Mouse (Mus musculus) embryonic facial prominence, embryonic 13.5 days (tissue): Measurements from ENCODE around the gene Ucn. TPM values are rescaled to one million over a fixed set of nuclear protein-coding genes. Genes with fewer than 3 reads are reported as not detected.

Source experiments
- ATAC-seq: fragments of 200-750 bp; cut with Nextera tagmentation; 2 replicates; pipeline ENCODE4 v1.8.0; 2017; ENCODE audit warnings: low read depth; ENCODE audit not compliant: insufficient number of reproducible peaks, insufficient read depth, low FRiP score, low TSS enrichment
- H3K27ac ChIP-seq: fragments of 300-500 bp; sonication (generic); 2 replicates; pipeline ENCODE4 v1.5.1; 2015; ENCODE audit warnings: moderate library complexity, mild to moderate bottlenecking, inconsistent platforms
- H3K27me3 ChIP-seq: fragments of 300-500 bp; sonication (generic); 2 replicates; pipeline ENCODE4 v1.6.1; 2015; ENCODE audit warnings: mild to moderate bottlenecking, inconsistent platforms
- H3K36me3 ChIP-seq: fragments of 300-500 bp; sonication (generic); 2 replicates; pipeline ENCODE4 v1.6.1; 2015; ENCODE audit warnings: mild to moderate bottlenecking, inconsistent platforms
- H3K4me1 ChIP-seq: fragments of 300-500 bp; sonication (generic); 2 replicates; pipeline ENCODE4 v1.6.1; 2015; ENCODE audit warnings: inconsistent platforms
- H3K4me2 ChIP-seq: fragments of 300-500 bp; sonication (generic); 2 replicates; pipeline ENCODE4 v1.6.1; 2015; ENCODE audit warnings: moderate library complexity, mild to moderate bottlenecking, inconsistent platforms
- H3K4me3 ChIP-seq: fragments of 300-500 bp; sonication (generic); 2 replicates; pipeline ENCODE4 v1.5.1; 2015; ENCODE audit warnings: mild to moderate bottlenecking, inconsistent platforms
- H3K9ac ChIP-seq: fragments of 300-500 bp; sonication (generic); 2 replicates; pipeline ENCODE4 v1.6.1; 2015; ENCODE audit warnings: mild to moderate bottlenecking, inconsistent platforms
- H3K9me3 ChIP-seq: fragments of 300-500 bp; sonication (generic); 2 replicates; pipeline ENCODE4 v1.6.1; 2016; ENCODE audit warnings: inconsistent platforms
- WGBS: fragments of 180-500 bp; shearing (Covaris S2); methylation state at CpG from one replicate; pipeline ENCODE4 v1.1.7; 2015; ENCODE audit warnings: mixed read lengths; 5-methylcytosine and 5-hydroxymethylcytosine counted together
- polyA plus RNA-seq: library from polyadenylated mRNA; unstranded; fragments of >200 nt; fragmentation: Nextera tagmentation; extraction: Ambion mirVana; gene quantifications from 2 replicates; pipeline ENCODE4 v1.2.1, GENCODE M21; 2015

Gene Ucn
- not detected in 2 replicates for polyA plus RNA-seq

DNA sequence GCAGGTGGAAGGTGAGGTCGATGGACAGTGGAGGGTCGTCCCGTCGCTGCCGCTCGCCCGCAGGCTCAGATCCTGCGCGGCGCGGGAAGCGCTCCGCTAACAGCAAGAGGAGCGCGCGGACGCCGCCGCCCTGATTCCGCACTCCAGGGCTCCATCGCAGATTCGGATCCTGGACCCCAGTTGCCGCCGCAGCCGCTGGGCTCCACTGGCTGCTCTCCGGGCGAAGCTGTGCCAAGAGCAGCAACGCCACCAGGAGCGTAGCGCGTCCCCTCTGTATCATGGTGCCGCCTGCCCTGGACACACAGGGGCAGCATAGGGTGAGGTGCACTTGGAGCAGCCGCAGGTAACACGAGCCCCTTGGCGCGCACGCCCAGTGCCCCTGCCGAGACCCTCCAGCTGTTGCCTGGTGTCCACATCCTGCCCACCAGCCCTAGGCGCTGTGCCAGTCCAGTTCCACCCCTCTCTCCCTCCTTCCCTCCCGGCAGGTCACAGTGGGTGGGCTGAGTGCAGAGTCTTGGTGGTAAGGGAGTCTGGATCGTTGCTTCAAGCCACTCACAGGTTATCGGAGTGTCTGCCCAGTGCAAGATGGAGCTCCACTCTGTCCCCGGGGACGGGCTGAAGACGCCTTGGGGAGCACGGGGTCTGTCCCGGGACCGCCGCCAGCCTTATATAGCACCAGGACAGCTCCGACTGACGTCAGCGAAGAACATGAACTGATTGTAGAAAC, at the start of gene Ucn:
TSS of gene Ucn (minus strand) at position 589 of the 727 bp plus-strand sequence.
- peaks cover 67% of the 10 kb centered on the region for H3K27me3 ChIP-seq
- H3K9me3 ChIP-seq = no peaks in the 10 kb centered on the region
- H3K4me3 ChIP-seq = peak within 1 kb of the TSS; percentile 29
- ATAC-seq = no peak
- no peak within 1 kb of the TSS for H3K27ac ChIP-seq
- peaks cover 23% of the 10 kb centered on the region for H3K4me1 ChIP-seq
- H3K9ac ChIP-seq = no peak within 1 kb of the TSS
- peaks cover 12% of the 10 kb centered on the region for H3K36me3 ChIP-seq
- WGBS = 2% methylated on average over 52 of the region's 52 CpGs
- H3K4me2 ChIP-seq = peak within 1 kb of the TSS; percentile 45

- WGBS = 57% methylated on average over 4 of the region's 4 CpGs
- Histone ChIP-seq H3K27me3 (no peaks in the 10 kb centered on the region), H3K9me3 (no peaks in the 10 kb centered on the region), H3K4me3 (no peak overlapping the region), H3K4me2 (no peak overlapping the region), H3K36me3 (peaks cover 20% of the 10 kb centered on the region), H3K27ac (no peak overlapping the region), H3K4me1 (peaks cover 8% of the 10 kb centered on the region), H3K9ac (no peak overlapping the region)
- ATAC-seq = no peak
Measured at GRCm38 (mm10) chr5:31183678-31184077, 45.0 kb upstream of the Ucn start.

DNA sequence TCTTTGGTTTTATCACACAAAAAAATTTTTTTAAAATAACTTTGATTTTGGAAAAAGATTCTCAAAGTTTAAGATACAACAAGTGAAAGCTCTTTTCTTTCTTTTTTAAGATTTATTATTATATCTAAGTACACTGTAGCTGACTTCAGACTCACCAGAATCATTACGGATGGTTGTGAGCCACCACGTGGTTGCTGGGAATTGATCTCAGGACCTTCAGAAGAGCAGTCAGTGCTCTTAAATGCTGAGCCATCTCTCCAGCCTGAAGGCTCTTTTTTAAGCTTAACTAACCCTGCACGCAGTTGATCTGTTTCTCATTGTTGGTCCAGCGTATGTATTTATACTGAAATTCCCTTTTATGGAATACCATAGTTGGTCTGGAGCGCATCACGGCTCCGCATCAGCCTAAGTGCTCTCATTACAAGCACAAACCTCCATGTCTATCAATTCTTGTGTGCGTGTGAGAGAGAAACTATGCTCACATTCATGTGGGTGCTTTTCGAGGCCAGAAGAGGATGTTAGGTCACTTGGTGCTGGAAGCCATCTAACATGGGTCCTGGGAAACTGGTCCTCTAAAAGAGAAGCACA, 42.6 kb upstream of the Ucn start:
- WGBS = 89% methylated on average over 9 of the region's 9 CpGs
- no peak overlapping the region for H3K27ac ChIP-seq
- H3K4me2 ChIP-seq = no peak overlapping the region

GRCm38 (mm10) chr5:31179766-31180630, 41.4 kb upstream of the Ucn start, which contains the start of the genes Gm29609 and Gtf3c2:
TSS of gene Gm29609 (minus strand) at chr5:31179911.
TSS of gene Gtf3c2 (minus strand) at chr5:31180144.
- Histone ChIP-seq H3K4me1 (peaks cover 12% of the 10 kb centered on the region), H3K9me3 (no peaks in the 10 kb centered on the region), H3K36me3 (peaks cover 7% of the 10 kb centered on the region; the same call in 1 of the 2 replicates), H3K27me3 (no peaks in the 10 kb centered on the region), H3K9ac (peak within 1 kb of the TSS; percentile 87), H3K4me2 (peak within 1 kb of the TSS; percentile 94), H3K27ac (peak within 1 kb of the TSS; percentile 99), H3K4me3 (peak within 1 kb of the TSS; percentile 86)
- peak; percentile 97 for ATAC-seq
- WGBS = under 1% methylated on average over 59 of the region's 59 CpGs

More for the DNA sequence above, 42.6 kb upstream of the Ucn start:
- H3K4me3 ChIP-seq = no peak overlapping the region
- peaks cover 4% of the 10 kb centered on the region; the same call in 1 of the 2 replicates for H3K36me3 ChIP-seq
- no peaks in the 10 kb centered on the region for H3K9me3 ChIP-seq
- no peak for ATAC-seq
- no peak overlapping the region for H3K9ac ChIP-seq
- H3K4me1 ChIP-seq = peaks cover 12% of the 10 kb centered on the region
- H3K27me3 ChIP-seq = no peaks in the 10 kb centered on the region

GRCm38 (mm10) chr5:31179301-31179765, 40.7 kb upstream of the Ucn start:
- Histone ChIP-seq H3K9me3 (no peaks in the 10 kb centered on the region), H3K4me3 (peak overlapping the region; percentile 86), H3K36me3 (peaks cover 10% of the 10 kb centered on the region), H3K27me3 (no peaks in the 10 kb centered on the region), H3K4me2 (peak overlapping the region; percentile 94), H3K4me1 (peaks cover 12% of the 10 kb centered on the region), H3K9ac (peak overlapping the region; percentile 87), H3K27ac (peak overlapping the region; percentile 99)
- ATAC-seq = peak; percentile 27; the same call in 1 of the 2 replicates
- 0% methylated on average over 25 of the region's 25 CpGs for WGBS

- WGBS = 89% methylated on average over 4 of the region's 4 CpGs
- H3K9me3 ChIP-seq = no peaks in the 10 kb centered on the region
- no peak overlapping the region for H3K4me2 ChIP-seq
- peaks cover 94% of the 10 kb centered on the region for H3K36me3 ChIP-seq
- H3K4me1 ChIP-seq = no peaks in the 10 kb centered on the region
- ATAC-seq = no peak
- H3K27ac ChIP-seq = no peak overlapping the region
- no peak overlapping the region for H3K4me3 ChIP-seq
- H3K9ac ChIP-seq = no peak overlapping the region
- H3K27me3 ChIP-seq = no peaks in the 10 kb centered on the region
Measured at GRCm38 (mm10) chr5:31168630-31169029, 30.0 kb upstream of the Ucn start.

- Histone ChIP-seq H3K4me1 (no peaks in the 10 kb centered on the region), H3K27me3 (no peaks in the 10 kb centered on the region), H3K4me2 (no peak overlapping the region), H3K4me3 (no peak overlapping the region), H3K9me3 (no peaks in the 10 kb centered on the region), H3K27ac (no peak overlapping the region), H3K9ac (no peak overlapping the region), H3K36me3 (peaks cover 91% of the 10 kb centered on the region)
- no peak for ATAC-seq
- 100% methylated on average over 1 of the region's 1 CpGs for WGBS
Measured at GRCm38 (mm10) chr5:31164878-31165277, 26.2 kb upstream of the Ucn start.

DNA sequence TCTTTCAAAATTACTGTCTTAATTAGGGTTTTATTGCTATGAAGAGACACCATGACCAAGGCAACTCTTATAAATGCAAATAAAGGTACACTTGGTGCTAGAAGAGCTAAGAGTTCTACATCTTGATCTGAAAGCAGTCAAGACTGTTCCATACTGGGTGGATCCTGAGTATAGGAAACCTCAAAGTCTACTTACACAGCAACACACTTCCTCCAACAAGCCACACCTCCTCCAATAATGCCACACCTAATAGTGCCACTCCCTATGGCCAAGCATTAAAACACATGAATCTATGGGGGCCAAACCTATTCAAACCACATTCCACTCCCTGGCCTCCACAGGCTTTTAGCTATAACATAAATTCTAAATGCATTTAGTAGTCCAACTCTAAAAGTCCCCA, 23.8 kb upstream of the Ucn start:
- peaks cover 91% of the 10 kb centered on the region for H3K36me3 ChIP-seq
- H3K4me3 ChIP-seq = no peak overlapping the region
- ATAC-seq = no peak
- H3K4me2 ChIP-seq = no peak overlapping the region
- H3K9ac ChIP-seq = no peak overlapping the region
- H3K4me1 ChIP-seq = no peaks in the 10 kb centered on the region
- no peak overlapping the region for H3K27ac ChIP-seq
- no peaks in the 10 kb centered on the region for H3K9me3 ChIP-seq
- no peaks in the 10 kb centered on the region for H3K27me3 ChIP-seq

- Histone ChIP-seq H3K9ac (peak within 1 kb of the TSS; percentile 80), H3K4me3 (peak within 1 kb of the TSS; percentile 69), H3K36me3 (peaks cover 54% of the 10 kb centered on the region), H3K27ac (peak within 1 kb of the TSS; percentile 80), H3K4me1 (peaks cover 13% of the 10 kb centered on the region), H3K4me2 (peak within 1 kb of the TSS; percentile 88), H3K9me3 (no peaks in the 10 kb centered on the region), H3K27me3 (no peaks in the 10 kb centered on the region)
- WGBS = under 1% methylated on average over 19 of the region's 19 CpGs
- peak; percentile 90 for ATAC-seq
Measured at GRCm38 (mm10) chr5:31154152-31154553, 15.5 kb upstream of the Ucn start, which contains the start of gene Mpv17. TSS of gene Mpv17 (minus strand) at chr5:31154251.

GRCm38 (mm10) chr5:31153516-31154151, 15.0 kb upstream of the Ucn start:
- Histone ChIP-seq H3K9me3 (no peaks in the 10 kb centered on the region), H3K27me3 (no peaks in the 10 kb centered on the region), H3K9ac (peak overlapping the region; percentile 80), H3K4me1 (peaks cover 13% of the 10 kb centered on the region), H3K4me2 (peak overlapping the region; percentile 88), H3K36me3 (peaks cover 49% of the 10 kb centered on the region), H3K27ac (peak overlapping the region; percentile 80), H3K4me3 (peak overlapping the region; percentile 69)
- ATAC-seq = 0 out of 2 replicates have a peak, but pooled peaks have one; percentile 12
- WGBS = 40% methylated on average over 6 of the region's 6 CpGs

DNA sequence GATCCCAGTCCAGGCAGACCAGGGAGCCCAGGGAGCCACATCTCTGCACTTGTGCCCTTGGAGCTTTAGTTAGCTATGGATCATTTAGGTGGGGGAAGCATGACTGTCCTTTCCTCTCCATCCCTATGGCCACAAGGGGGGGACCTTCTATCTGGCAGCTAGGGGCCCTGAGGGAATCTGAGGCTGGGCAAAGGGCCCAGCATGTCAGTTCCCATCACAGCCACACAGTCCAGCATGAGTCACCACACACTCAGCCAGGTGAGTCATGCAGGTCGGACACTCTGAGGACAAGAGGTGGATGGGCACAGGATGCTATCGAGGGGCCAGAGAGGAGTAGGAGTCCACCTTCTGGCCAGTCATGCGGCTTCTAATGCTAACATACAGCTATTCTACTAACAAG, 13.1 kb upstream of the Ucn start:
- Histone ChIP-seq H3K4me3 (no peak overlapping the region), H3K9ac (no peak overlapping the region), H3K4me2 (no peak overlapping the region), H3K27me3 (no peaks in the 10 kb centered on the region), H3K9me3 (no peaks in the 10 kb centered on the region), H3K4me1 (peaks cover 13% of the 10 kb centered on the region), H3K36me3 (peaks cover 41% of the 10 kb centered on the region), H3K27ac (no peak overlapping the region)
- no peak for ATAC-seq
- 96% methylated on average over 3 of the region's 3 CpGs for WGBS
